Mouse (Mus musculus): ENCODE measurements at regions not wholly inside any gene's neighbourhood (a gene's known extent, or its start where the extent isn't known, plus 50 kb on each side); places are given as distances from the start of the nearest gene placed in this dataset.

- no peak for TF ChIP-seq POLR2A (IDR thresholded peaks at IDR 0.05; ENCODE audit: control insufficient read depth, low read depth, low read length)
- no peak for TF ChIP-seq CTCF (IDR thresholded peaks at IDR 0.05; ENCODE audit: control insufficient read depth, insufficient read depth, insufficient replicate concordance, low read depth, low read length)
Measured at GRCm38 (mm10) chr16:78120346-78120899, 180.9 kb upstream of the Cxadr start.
